Mouse (Mus musculus): ENCODE measurements around the gene Pcsk2. TPM values are rescaled to one million over a fixed set of nuclear protein-coding genes. Genes with fewer than 3 reads are reported as not detected.

The Pcsk2 gene
- polyA plus RNA-seq, 2 experiments, result 0.01 TPM; not detected in 1

- 56% methylated on average over 1 of the region's 1 CpGs for WGBS (ENCODE audit: insufficient replicate concordance)
- ATAC-seq (ENCODE audit: insufficient read depth), result no peak
- H3K9me3 ChIP-seq (ENCODE audit: control insufficient read depth, low read length), result no peaks in the 10 kb centered on the region
Measured at GRCm38 (mm10) chr2:143643305-143643704, 97.3 kb downstream of the Pcsk2 start.

DNA sequence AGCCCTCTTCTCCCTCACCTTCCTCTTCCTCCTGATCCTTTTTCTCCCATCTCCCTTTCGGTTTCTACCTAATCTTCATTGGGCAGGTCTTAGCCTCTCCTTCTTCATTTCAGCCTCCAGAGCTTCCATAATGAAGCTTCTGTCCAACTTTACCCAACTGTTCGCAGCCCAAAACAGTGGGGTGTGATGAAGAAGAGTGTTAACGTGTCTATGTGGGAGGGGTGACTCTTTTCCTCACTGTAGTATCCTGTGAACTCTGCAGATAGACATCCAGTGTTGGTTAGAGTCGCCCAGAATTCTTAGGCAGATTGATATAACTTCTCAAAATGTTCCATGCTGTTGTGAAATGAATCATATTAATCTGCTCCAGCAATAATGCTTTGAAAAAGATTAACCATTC lies 98.4 kb downstream of the Pcsk2 start:
- no peaks in the 10 kb centered on the region for H3K27me3 ChIP-seq (ENCODE audit: control insufficient read depth, insufficient read depth, low read length)
- H3K9ac ChIP-seq (replicated peaks), result no peak overlapping the region
- no peak overlapping the region for H3K4me3 ChIP-seq (ENCODE audit: insufficient read depth in 1 of 2, low read depth in 2 of 2, low read length in 2 of 2)
- DNase-seq (ENCODE audit: low read depth in 3 of 3, low spot score in 3 of 3), result no peak
- WGBS (ENCODE audit: insufficient replicate concordance), result 46% methylated on average over 4 of the region's 4 CpGs
- TF ChIP-seq EP300 (IDR thresholded peaks at IDR 0.05; ENCODE audit: low read depth) (no peak), CTCF (IDR thresholded peaks at IDR 0.05; ENCODE audit: low read depth) (no peak)
- H3K4me2 ChIP-seq (ENCODE audit: low read depth), result no peak overlapping the region
- H3K27ac ChIP-seq, result no peak overlapping the region
- no peaks in the 10 kb centered on the region for H3K4me1 ChIP-seq (replicated peaks; ENCODE audit: control insufficient read depth in 2 of 2, insufficient read depth in 2 of 2, low read length in 1 of 2)
- ATAC-seq (ENCODE audit: insufficient read depth), result no peak
- H3K36me3 ChIP-seq (replicated peaks; ENCODE audit: control insufficient read depth, insufficient read depth, low read depth), result no peaks in the 10 kb centered on the region
- no peaks in the 10 kb centered on the region for H3K9me3 ChIP-seq (ENCODE audit: control insufficient read depth, low read length)

More at GRCm38 (mm10) chr2:143643305-143643704, 97.3 kb downstream of the Pcsk2 start:
- H3K27ac ChIP-seq, result no peak overlapping the region
- H3K36me3 ChIP-seq (replicated peaks; ENCODE audit: control insufficient read depth, insufficient read depth, low read depth), result no peaks in the 10 kb centered on the region
- H3K4me1 ChIP-seq (replicated peaks; ENCODE audit: control insufficient read depth in 2 of 2, insufficient read depth in 2 of 2, low read length in 1 of 2), result no peaks in the 10 kb centered on the region
- no peak for TF ChIP-seq EP300 (IDR thresholded peaks at IDR 0.05; ENCODE audit: low read depth)
- no peak for DNase-seq (ENCODE audit: low read depth in 3 of 3, low spot score in 3 of 3)
- H3K9ac ChIP-seq (replicated peaks), result no peak overlapping the region
- no peak overlapping the region for H3K4me3 ChIP-seq (ENCODE audit: insufficient read depth in 1 of 2, low read depth in 2 of 2, low read length in 2 of 2)
- H3K27me3 ChIP-seq (ENCODE audit: control insufficient read depth, insufficient read depth, low read length), result no peaks in the 10 kb centered on the region
- no peak overlapping the region for H3K4me2 ChIP-seq (ENCODE audit: low read depth)

- no peaks in the 10 kb centered on the region for H3K9me3 ChIP-seq (ENCODE audit: control insufficient read depth, low read length)
- H3K9ac ChIP-seq (replicated peaks), result no peak overlapping the region
- no peaks in the 10 kb centered on the region for H3K4me1 ChIP-seq (replicated peaks; ENCODE audit: control insufficient read depth in 2 of 2, insufficient read depth in 2 of 2, low read length in 1 of 2)
- H3K4me3 ChIP-seq (ENCODE audit: insufficient read depth in 1 of 2, low read depth in 2 of 2, low read length in 2 of 2), result no peak overlapping the region
- no peak for TF ChIP-seq EP300 (IDR thresholded peaks at IDR 0.05; ENCODE audit: low read depth)
- TF ChIP-seq CTCF (IDR thresholded peaks at IDR 0.05; ENCODE audit: low read depth), result no peak
- WGBS (ENCODE audit: insufficient replicate concordance), result 66% methylated on average over 5 of the region's 5 CpGs
- ATAC-seq (ENCODE audit: insufficient read depth) (no peak), DNase-seq (ENCODE audit: low read depth in 3 of 3, low spot score in 3 of 3) (no peak)
- H3K27ac ChIP-seq, result no peak overlapping the region
- no peaks in the 10 kb centered on the region for H3K27me3 ChIP-seq (ENCODE audit: control insufficient read depth, insufficient read depth, low read length)
- no peaks in the 10 kb centered on the region for H3K36me3 ChIP-seq (replicated peaks; ENCODE audit: control insufficient read depth, insufficient read depth, low read depth)
- no peak overlapping the region for H3K4me2 ChIP-seq (ENCODE audit: low read depth)
Measured at GRCm38 (mm10) chr2:143646001-143646400, 100.0 kb downstream of the Pcsk2 start.

DNA sequence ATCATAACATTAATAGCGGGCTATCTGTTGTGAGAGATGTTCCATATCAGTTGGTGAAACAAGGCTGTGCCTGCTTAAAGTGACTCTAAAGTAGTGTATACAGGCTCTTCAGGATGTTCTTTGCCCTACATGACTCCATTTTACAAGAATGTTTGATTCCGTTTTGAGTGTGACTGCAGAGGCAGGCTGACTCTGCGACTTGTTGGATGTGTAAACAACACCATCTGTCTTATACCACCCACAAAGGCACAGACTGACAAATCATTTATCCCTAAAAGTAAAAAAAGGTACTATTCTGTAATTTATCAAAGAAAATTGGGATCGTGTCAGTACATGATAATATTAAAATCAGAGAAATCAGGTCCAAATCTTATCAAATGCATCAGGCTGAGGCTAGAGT lies 108.7 kb downstream of the Pcsk2 start:
- 65% methylated on average over 4 of the region's 4 CpGs for WGBS (ENCODE audit: insufficient replicate concordance)
- ATAC-seq (ENCODE audit: insufficient read depth) (no peak), DNase-seq (ENCODE audit: low read depth in 3 of 3, low spot score in 3 of 3) (no peak)
- Histone ChIP-seq H3K4me2 (ENCODE audit: low read depth) (no peak overlapping the region), H3K9me3 (ENCODE audit: control insufficient read depth, low read length) (no peaks in the 10 kb centered on the region), H3K4me3 (ENCODE audit: insufficient read depth in 1 of 2, low read depth in 2 of 2, low read length in 2 of 2) (no peak overlapping the region), H3K27me3 (ENCODE audit: control insufficient read depth, insufficient read depth, low read length) (no peaks in the 10 kb centered on the region), H3K4me1 (replicated peaks; ENCODE audit: control insufficient read depth in 2 of 2, insufficient read depth in 2 of 2, low read length in 1 of 2) (no peaks in the 10 kb centered on the region), H3K36me3 (replicated peaks; ENCODE audit: control insufficient read depth, insufficient read depth, low read depth) (no peaks in the 10 kb centered on the region), H3K27ac (no peak overlapping the region), H3K9ac (replicated peaks) (no peak overlapping the region)
- TF ChIP-seq EP300 (IDR thresholded peaks at IDR 0.05; ENCODE audit: low read depth), result no peak
- no peak for TF ChIP-seq CTCF (IDR thresholded peaks at IDR 0.05; ENCODE audit: low read depth)

DNA sequence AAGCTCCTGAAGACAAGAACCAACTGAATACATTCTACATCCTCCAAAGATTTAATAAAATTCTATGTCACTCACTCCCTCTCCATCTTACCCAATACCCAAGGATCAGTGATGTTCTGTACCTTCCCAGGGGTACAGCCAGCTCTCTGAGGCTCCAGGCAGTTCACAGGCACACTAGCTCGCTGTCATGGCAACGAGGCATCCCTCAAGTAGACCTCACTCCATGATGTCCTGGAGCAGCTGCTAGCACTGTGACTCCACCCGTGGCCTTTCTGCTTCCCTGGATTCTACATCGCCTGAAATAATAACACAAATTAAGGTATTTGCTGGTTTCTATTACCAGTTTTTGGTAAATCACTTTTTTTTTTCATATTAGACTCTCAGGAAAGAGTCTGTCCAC lies 111.0 kb downstream of the Pcsk2 start:
- ATAC-seq (ENCODE audit: insufficient read depth), result no peak

More for the DNA sequence above, 111.0 kb downstream of the Pcsk2 start:
- DNase-seq (ENCODE audit: low read depth in 3 of 3, low spot score in 3 of 3), result no peak
- Histone ChIP-seq H3K27ac (no peak overlapping the region), H3K4me3 (ENCODE audit: insufficient read depth in 1 of 2, low read depth in 2 of 2, low read length in 2 of 2) (no peak overlapping the region), H3K27me3 (ENCODE audit: control insufficient read depth, insufficient read depth, low read length) (no peaks in the 10 kb centered on the region), H3K36me3 (replicated peaks; ENCODE audit: control insufficient read depth, insufficient read depth, low read depth) (no peaks in the 10 kb centered on the region), H3K4me1 (replicated peaks; ENCODE audit: control insufficient read depth in 2 of 2, insufficient read depth in 2 of 2, low read length in 1 of 2) (no peaks in the 10 kb centered on the region), H3K9me3 (ENCODE audit: control insufficient read depth, low read length) (no peaks in the 10 kb centered on the region), H3K9ac (replicated peaks) (no peak overlapping the region), H3K4me2 (ENCODE audit: low read depth) (no peak overlapping the region)
- no peak for TF ChIP-seq CTCF (IDR thresholded peaks at IDR 0.05; ENCODE audit: low read depth)
- TF ChIP-seq EP300 (IDR thresholded peaks at IDR 0.05; ENCODE audit: low read depth), result no peak
- 49% methylated on average over 4 of the region's 4 CpGs for WGBS (ENCODE audit: insufficient replicate concordance)
